Mouse (Mus musculus) left cerebral cortex, adult 2 months (tissue): ENCODE measurements around the gene Fbxo5. TPM values are rescaled to one million over a fixed set of nuclear protein-coding genes. Genes with fewer than 3 reads are reported as not detected.

Experiments
- DNase-seq, 2 experiments: peaks; one replicate each; pipeline ENCODE4 v3.0.0; 2021 to 2022; ENCODE audit warnings: low spot score in 2 of 2, mixed read lengths in 1 of 2; ENCODE audit errors: extremely low spot score in 1 of 2
- H3K27ac ChIP-seq: fragments of 200-600 bp; 2 replicates; pipeline ENCODE4 v1.8.1; 2022
- H3K4me3 ChIP-seq: fragments of 200-600 bp; 2 replicates; pipeline ENCODE4 v1.8.1; 2022
- CTCF ChIP-seq: fragments of 200-600 bp; IDR thresholded peaks from 2 replicates; pipeline ENCODE4 v1.8.1; 2022; ENCODE audit warnings: antibody characterized with exemption, mild to moderate bottlenecking, moderate library complexity
- intact Hi-C: fragments of 180-260 bp; cut with DNase I; formaldehyde crosslinking; loops from one replicate; pipeline ENCODE4 v1.15.1; 2025
- total RNA-seq, 2 experiments: library from RNA; stranded (reverse); gene quantifications; 2 replicates each; pipeline ENCODE4 v1.2.3; 2021

Gene Fbxo5
- total RNA-seq, 2 experiments from 2014 or later, result 1.3 to 1.7 TPM

DNA sequence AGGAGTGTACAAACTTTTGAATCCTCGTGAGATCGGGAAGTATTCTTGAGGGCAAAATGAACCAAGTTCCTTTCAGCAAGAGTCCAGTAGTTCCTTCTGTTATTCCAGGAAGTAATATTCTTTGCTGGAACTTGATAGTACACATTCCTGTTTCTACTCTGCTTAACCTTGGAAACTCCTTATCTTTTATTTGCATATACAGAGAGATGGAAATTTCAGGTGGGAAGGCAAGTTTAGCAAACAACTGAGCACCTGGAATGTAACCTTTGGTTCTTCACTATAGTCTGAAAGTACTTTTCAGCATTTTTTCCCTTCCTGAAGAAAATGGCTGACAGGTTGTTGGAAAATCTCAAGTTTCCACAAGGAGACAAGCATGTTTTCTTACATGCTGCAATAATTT is 2.3 kb upstream of the Fbxo5 start:
- no peak for TF ChIP-seq CTCF

DNA sequence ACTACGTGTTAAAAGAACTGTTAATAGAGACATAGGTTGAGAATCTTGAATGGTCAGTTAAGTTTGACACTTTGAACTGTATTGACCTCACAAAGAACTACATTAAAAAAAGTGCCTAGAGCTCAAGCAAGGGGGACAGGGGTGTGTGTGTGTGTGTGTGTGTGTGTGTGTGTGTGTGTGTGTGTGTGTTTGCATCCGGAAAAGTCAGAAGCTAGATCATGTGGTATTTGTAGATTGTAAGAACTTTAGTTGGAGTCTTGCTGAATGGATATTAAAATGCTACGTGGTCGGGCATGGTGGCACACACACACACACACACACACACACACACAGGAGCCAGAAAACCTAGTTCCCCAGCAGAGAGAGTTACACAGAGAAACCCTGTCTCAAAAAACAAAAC is 1.6 kb upstream of the Fbxo5 start:
- no peak for DNase-seq
- TF ChIP-seq CTCF, result no peak
- no peak overlapping the region for H3K4me3 ChIP-seq
- intact Hi-C loops, result loop anchor here (1.0 kb wide), 1 partner anchor 16 kb away; the partner anchor contains the start of gene Mtrf1l
- no peak overlapping the region for H3K27ac ChIP-seq

More for the DNA sequence above, 2.3 kb upstream of the Fbxo5 start:
- DNase-seq, result no peak
- no peak overlapping the region for H3K4me3 ChIP-seq
- no peak overlapping the region for H3K27ac ChIP-seq
- intact Hi-C loops, result no loop called here

DNA sequence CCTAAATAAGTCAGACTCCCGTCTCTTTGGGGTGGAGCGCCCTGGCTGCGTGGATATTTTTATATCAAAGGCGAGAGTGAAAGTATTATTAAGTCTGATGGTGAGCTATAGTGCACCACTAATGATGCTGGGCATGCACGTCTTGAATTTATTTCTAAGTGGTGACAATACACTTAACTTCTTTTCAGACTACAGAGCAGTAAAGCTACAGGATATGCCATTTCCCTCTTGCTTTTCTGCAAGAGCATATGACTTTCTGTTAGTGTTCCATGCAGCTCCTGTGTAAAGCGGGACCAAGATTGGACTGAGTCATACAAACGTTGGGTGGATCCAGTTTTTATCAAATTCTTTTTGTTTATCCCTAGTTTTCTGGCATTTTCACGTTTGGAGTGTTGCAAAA is 1.0 kb upstream of the Fbxo5 start:
- intact Hi-C loops, result loop anchor here (1.0 kb wide), 1 partner anchor 17 kb away; the partner anchor contains the start of gene Mtrf1l
- H3K27ac ChIP-seq, result peak overlapping the region; percentile 58
- peak overlapping the region; percentile 55 for H3K4me3 ChIP-seq
- TF ChIP-seq CTCF, result no peak
- DNase-seq, result no peak

DNA sequence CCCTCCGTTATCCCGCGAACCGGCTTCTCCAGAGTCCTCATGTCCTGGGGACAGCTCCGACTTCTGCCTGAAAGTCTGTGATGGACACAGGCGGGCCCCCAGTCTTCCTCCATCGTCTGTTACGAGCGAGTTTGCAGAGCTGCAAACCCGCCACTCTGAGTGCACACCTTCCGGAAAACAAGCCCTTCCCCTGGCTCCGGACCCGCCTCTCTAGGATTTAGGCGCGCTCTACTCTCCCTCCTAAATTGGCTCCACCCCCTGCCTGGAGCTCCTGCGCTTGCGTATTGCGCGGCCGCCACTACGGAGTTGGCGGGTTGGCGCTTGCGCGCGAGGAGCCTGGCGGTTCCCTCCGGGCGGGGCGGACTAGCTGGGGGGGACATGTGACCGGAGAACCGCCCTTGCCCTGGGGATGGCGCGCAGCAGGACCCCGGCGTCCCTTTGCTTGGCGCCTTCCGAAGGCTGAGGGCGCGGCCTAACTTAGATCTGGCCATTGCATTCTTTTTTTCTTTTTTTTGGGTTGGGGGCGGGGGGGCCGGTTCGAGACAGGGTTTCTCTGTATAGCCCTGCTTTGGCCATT is 419 bp upstream of the Fbxo5 start:
- peak; percentile 93 to 94 for DNase-seq
- H3K4me3 ChIP-seq, result peak overlapping the region; percentile 55
- peak overlapping the region; percentile 81 for H3K27ac ChIP-seq
- intact Hi-C loops, result loop anchor here (1.0 kb wide), 1 partner anchor 17 kb away; the partner anchor contains the start of gene Mtrf1l
- TF ChIP-seq CTCF, result no peak

DNA sequence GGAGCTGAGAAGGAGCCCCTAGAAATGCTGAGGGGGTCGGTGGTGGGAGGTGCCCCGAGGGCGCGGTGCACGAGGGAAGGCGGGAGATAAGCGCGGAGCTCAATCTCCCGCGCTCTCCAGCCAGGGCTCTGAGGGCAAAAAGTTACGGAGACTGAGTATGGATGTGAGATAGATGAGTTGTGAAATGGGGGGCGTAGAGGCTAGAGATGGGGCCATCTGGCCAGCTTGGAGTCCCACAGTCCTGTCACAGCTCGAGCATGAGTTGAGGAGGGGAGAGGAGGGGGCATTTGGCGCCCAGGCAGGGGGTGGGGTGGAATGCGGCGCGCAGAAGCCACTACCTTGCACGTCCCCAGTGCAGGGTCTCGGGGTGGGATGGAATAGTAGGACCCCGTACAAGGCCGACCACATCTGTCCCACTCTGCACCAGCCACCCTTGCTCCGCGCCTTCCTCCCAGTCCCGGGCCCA is 676 bp downstream of the Fbxo5 start:
- no peak for DNase-seq
- peak overlapping the region; percentile 55 for H3K4me3 ChIP-seq
- TF ChIP-seq CTCF, result no peak
- H3K27ac ChIP-seq, result no peak overlapping the region
- intact Hi-C loops, result no loop called here

DNA sequence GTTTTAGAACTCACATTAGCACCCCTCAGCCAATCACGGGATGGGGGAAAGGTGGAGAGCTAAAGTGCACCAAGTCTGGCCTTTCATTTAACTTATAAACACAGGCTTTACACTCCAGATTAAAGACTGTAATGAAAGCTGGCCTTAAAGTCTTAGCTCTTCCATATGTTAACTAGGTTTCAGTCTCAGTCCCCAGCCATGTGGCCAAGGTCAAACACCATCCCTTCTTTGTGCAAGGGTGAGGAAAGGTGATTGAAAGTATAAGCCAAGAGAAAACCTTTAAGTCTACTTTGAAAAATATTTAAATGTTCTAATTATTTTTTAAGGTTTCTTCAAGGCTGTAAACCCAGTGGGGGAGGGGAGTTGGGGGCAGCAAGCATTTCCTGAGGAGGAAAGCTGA is 1.7 kb downstream of the Fbxo5 start:
- Histone ChIP-seq H3K4me3 (no peak overlapping the region), H3K27ac (no peak overlapping the region)
- no peak for DNase-seq
- no peak for TF ChIP-seq CTCF
- intact Hi-C loops, result no loop called here

DNA sequence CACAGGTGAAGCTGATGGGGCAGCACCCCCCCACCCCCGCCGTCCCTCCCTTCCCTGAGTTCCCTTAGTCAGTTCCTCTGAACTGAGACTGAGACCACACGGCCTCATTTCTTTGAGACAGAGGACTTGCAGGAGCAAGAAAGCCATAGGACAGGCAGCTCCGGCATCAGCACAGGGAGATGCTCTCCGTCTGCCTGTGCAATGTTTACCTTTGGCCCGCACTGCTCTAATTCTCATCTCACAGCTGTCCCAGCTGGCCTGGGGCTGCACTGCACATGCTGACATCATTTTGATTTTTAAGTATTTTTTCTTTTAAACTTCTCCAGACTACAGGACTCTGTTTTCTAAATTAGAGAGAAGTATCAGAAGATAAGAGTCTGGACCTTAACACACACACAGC is 2.5 kb downstream of the Fbxo5 start:
- Histone ChIP-seq H3K4me3 (no peak overlapping the region), H3K27ac (no peak overlapping the region)
- intact Hi-C loops, result no loop called here
- no peak for DNase-seq
- no peak for TF ChIP-seq CTCF

DNA sequence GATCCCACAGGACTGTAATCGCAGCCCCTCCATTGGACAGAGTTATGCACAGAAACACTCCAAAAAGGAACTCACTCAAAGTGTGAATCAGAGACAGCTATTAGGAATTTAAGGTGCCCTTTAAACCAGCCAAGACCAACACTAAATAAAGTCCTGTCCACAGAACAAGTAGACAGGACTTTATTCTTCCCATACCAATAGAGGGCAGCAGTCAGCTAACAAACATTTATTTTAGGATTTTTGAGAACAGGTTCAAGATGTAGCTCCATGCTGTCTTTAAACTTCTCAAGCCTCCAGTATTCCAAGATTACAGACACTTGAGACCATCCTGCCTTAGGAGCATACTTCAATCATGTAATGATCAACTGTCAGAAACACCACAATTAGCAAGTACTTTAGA is 4.9 kb downstream of the Fbxo5 start:
- peak; percentile 68 for TF ChIP-seq CTCF
- no peak overlapping the region for H3K27ac ChIP-seq
- intact Hi-C loops, result no loop called here
- H3K4me3 ChIP-seq, result no peak overlapping the region
- no peak for DNase-seq

DNA sequence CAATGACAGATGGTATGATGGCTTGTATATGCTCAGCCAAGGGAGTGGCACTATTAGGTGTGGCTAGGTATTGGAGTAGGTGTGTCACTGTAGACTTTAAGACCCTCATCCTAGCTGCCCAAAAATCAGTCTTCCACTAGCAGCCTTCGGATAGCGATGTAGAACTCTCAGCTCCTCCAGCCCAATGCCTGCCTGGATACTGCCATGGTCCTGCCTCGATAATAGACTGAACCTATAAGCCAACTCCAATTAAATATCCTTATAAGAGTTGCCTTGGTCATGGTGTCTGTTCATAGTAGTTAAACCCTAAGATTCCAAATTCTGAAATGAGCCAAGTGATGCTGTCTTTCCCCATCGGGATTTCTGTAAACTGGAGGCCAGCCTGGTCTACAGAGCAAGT is 7.3 kb downstream of the Fbxo5 start:
- intact Hi-C loops, result no loop called here
- H3K27ac ChIP-seq, result no peak overlapping the region
- H3K4me3 ChIP-seq, result no peak overlapping the region
- TF ChIP-seq CTCF, result no peak
- no peak for DNase-seq

DNA sequence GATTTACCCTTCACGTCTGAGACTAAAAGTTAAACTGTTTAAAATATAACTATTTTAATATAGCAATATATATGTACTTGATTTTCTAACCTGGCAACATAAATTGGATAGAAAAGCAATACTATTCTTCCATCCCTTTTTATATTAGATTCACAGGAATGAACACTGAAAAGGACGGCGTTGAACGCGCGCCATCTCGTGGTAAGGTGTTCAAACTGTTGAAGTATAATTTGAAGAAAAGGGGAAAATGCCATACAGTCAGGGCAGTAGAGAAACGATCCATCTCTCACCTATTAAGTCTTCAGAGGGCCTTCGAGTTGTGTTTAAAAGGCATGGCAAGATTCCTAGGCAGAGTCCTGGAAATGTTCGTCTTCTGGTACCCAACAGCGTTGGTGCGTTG is 14.7 kb downstream of the Fbxo5 start:
- intact Hi-C loops, result loop anchor here (1.0 kb wide), 1 partner anchor 190 kb away; no protein-coding TSS in a partner anchor
- peak; percentile 76 for TF ChIP-seq CTCF
- Histone ChIP-seq H3K4me3 (no peak overlapping the region), H3K27ac (no peak overlapping the region)
- DNase-seq, result peak; percentile 50 to 56

DNA sequence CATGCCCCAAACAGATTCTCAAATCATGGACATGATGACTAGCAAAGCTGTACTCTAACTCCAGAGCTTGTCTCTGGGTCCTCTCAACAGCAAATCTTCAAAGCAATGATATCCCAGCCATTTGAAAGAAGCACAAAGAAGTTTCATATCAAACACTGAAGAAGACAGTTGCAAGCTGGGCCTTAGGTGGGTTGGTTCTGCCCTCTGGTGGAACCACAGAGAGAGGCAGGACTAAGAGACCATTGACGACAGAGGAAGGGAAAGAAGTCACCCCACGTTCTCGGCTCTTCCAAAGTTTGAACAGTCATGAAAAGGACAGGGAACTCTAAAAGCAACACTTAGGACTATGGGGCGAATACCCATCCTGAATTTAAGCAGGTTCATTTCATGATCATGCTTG is 18.5 kb downstream of the Fbxo5 start:
- Histone ChIP-seq H3K4me3 (no peak overlapping the region), H3K27ac (no peak overlapping the region)
- peak; percentile 70 for TF ChIP-seq CTCF
- peak in 1 of 2 experiments; percentile 20 for DNase-seq
- intact Hi-C loops, result loop anchor here (2.0 kb wide), 1 partner anchor 150 kb away; no protein-coding TSS in a partner anchor

Other genes starting within 250 kb of the Fbxo5 start
- under 1 TPM; 0.12 to 0.38 TPM for gene Myct1, start 211.8 kb downstream of the Fbxo5 start, total RNA-seq
- 10 to 100 TPM; 57.6 to 69.4 TPM for gene Vip, start 166.4 kb downstream of the Fbxo5 start, total RNA-seq
- 10 to 100 TPM in 1 of 2 experiments, 1 to 10 TPM in 1; 8.2 to 10.0 TPM for gene Mtrf1l, start 18.3 kb upstream of the Fbxo5 start, total RNA-seq
- gene Rgs17, start 116.8 kb upstream of the Fbxo5 start, total RNA-seq, result 10 to 100 TPM; 66.7 to 69.6 TPM